Mouse (Mus musculus): ENCODE measurements around the gene Tbc1d5. TPM values are rescaled to one million over a fixed set of nuclear protein-coding genes. Genes with fewer than 3 reads are reported as not detected.
"Not testable (repeated sequence)": the region's sequence is repeated elsewhere in the genome, so short reads cannot be mapped to it uniquely, and the experiment has no call there.

The Tbc1d5 gene
- polyA plus RNA-seq, 1 experiment from 2014 or later, result 7.5 TPM

DNA sequence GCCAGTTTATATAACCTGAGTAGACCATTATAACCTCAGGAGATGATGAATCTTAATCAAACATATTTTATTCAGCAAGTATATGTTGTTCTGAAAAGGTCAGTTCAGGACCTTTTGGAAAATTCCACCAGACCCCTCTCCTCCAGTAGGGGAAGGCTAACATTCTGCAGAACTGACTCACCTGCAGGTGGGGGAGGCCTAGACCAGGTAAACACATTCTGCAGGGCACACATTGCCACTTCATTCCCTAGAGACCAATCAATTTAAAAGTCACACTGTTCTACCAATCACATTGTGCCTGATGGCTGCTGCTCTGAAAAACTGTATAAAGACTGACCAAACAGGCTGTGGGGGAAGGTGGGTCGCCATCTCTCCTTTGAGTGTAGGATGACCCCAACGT is 452.9 kb downstream of the Tbc1d5 start:
- ATAC-seq, result no peak
- Histone ChIP-seq H3K4me2 (ENCODE audit: low read length) (no peak overlapping the region), H3K27ac (ENCODE audit: low read depth, low read length) (no peak overlapping the region), H3K27me3 (replicated peaks; ENCODE audit: control insufficient read depth, insufficient read depth, low read length) (no peaks in the 10 kb centered on the region), H3K9ac (ENCODE audit: low read depth, low read length) (no peak overlapping the region), H3K4me3 (ENCODE audit: low read length) (no peak overlapping the region), H3K36me3 (ENCODE audit: control insufficient read depth, insufficient read depth, low read length) (no peaks in the 10 kb centered on the region), H3K4me1 (ENCODE audit: control insufficient read depth, insufficient read depth, low read depth, low read length) (no peaks in the 10 kb centered on the region), H3K9me3 (ENCODE audit: control insufficient read depth, low read length) (no peaks in the 10 kb centered on the region)
- 90% methylated on average over 2 of the region's 2 CpGs for WGBS

DNA sequence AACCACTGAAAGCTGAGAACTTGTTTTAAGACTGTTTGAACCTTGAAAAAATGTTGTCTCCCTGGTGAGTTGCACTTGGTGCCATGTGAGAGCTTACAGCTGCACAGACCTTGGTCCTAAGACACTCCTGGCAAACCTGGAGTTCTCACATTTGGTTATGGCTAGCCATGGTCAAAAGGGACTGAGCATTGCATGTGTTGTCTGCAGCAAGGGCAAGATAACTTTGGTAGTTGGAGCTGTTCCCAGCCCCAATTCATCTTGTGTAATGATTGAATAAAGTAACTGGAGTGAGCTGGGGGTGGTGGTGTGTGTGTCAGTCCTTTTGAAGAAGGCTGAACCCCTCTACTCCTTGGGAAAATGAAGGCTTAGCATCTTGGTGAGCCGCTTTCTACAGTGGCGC is 454.8 kb downstream of the Tbc1d5 start:
- Histone ChIP-seq H3K4me1 (ENCODE audit: control insufficient read depth, insufficient read depth, low read depth, low read length) (no peaks in the 10 kb centered on the region), H3K9me3 (ENCODE audit: control insufficient read depth, low read length) (no peaks in the 10 kb centered on the region), H3K36me3 (ENCODE audit: control insufficient read depth, insufficient read depth, low read length) (no peaks in the 10 kb centered on the region), H3K4me3 (ENCODE audit: low read length) (no peak overlapping the region), H3K27ac (ENCODE audit: low read depth, low read length) (no peak overlapping the region), H3K9ac (ENCODE audit: low read depth, low read length) (no peak overlapping the region), H3K27me3 (replicated peaks; ENCODE audit: control insufficient read depth, insufficient read depth, low read length) (no peaks in the 10 kb centered on the region), H3K4me2 (ENCODE audit: low read length) (no peak overlapping the region)
- 47% methylated on average over 2 of the region's 2 CpGs for WGBS
- no peak for ATAC-seq

DNA sequence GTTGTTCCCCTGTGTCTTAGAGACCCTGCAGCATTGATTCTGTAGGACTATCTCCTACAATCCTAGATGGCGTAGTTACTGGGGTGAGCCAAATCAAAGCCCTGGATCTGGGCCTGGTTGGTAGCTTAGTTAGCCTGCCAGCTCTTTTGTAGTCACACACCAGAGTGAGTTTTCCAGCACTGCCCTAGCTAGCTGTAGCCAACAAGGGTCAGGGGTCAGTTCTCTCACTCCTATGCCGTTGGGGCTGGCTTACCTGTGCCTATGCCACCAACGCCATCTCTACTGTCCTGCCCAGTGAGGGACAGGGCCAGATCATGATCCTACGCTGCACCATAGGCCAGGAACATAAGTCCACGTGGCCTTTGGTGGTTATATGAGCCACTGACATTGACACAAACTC is 461.6 kb downstream of the Tbc1d5 start:
- Histone ChIP-seq H3K36me3 (ENCODE audit: control insufficient read depth, insufficient read depth, low read length) (no peaks in the 10 kb centered on the region), H3K4me1 (ENCODE audit: control insufficient read depth, insufficient read depth, low read depth, low read length) (no peaks in the 10 kb centered on the region), H3K27ac (ENCODE audit: low read depth, low read length) (no peak overlapping the region), H3K27me3 (replicated peaks; ENCODE audit: control insufficient read depth, insufficient read depth, low read length) (no peaks in the 10 kb centered on the region), H3K4me2 (ENCODE audit: low read length) (no peak overlapping the region), H3K4me3 (ENCODE audit: low read length) (no peak overlapping the region), H3K9ac (ENCODE audit: low read depth, low read length) (no peak overlapping the region), H3K9me3 (ENCODE audit: control insufficient read depth, low read length) (peaks cover 2% of the 10 kb centered on the region; the same call in 1 of the 2 replicates)
- no peak for ATAC-seq
- 84% methylated on average over 5 of the region's 5 CpGs for WGBS

DNA sequence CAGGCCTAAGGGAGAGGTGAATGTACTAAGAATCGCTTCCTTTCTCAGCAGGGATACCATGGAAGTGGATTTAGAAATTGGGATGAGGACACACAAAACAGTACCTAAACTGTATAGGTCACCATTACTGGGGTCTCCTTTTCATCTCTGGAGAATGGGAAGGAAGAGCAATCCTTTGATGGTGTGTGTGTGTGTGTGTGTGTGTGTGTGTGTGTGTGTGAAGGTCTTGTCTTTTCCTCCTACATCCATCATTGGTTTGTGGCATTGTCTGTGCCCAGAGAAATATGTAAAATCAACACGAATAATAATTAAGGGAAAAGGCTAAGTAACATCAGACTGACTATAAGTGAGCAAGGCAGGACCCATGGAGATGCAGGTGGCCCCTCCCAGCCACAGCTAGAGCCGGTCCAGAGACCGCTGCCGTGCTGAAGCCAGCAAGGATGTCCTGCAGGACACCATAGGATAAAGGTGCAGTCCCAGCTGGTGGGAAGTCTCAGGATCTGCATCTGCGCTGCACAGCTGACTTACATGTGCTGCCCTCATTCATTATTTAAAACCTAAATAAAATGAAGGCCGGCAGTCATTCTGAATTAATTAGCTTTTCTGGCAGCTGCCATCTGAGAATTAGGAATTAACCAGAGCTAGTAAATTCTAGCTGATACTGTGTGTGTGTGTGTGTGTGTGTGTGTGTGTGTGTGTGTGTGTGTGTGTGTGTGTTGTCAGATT is 468.5 kb downstream of the Tbc1d5 start:
- H3K9me3 ChIP-seq (ENCODE audit: control insufficient read depth, low read length), result peaks cover 2% of the 10 kb centered on the region; the same call in 1 of the 2 replicates
- no peak overlapping the region for H3K27ac ChIP-seq (ENCODE audit: low read depth, low read length)
- peaks cover 2% of the 10 kb centered on the region; the same call in 1 of the 2 replicates for H3K4me1 ChIP-seq (ENCODE audit: control insufficient read depth, insufficient read depth, low read depth, low read length)
- peak; percentile 72; the same call in 1 of the 2 replicates for ATAC-seq
- no peak overlapping the region for H3K4me2 ChIP-seq (ENCODE audit: low read length)
- no peaks in the 10 kb centered on the region for H3K27me3 ChIP-seq (replicated peaks; ENCODE audit: control insufficient read depth, insufficient read depth, low read length)
- H3K36me3 ChIP-seq (ENCODE audit: control insufficient read depth, insufficient read depth, low read length), result no peaks in the 10 kb centered on the region
- no peak overlapping the region for H3K9ac ChIP-seq (ENCODE audit: low read depth, low read length)
- no peak overlapping the region for H3K4me3 ChIP-seq (ENCODE audit: low read length)
- WGBS, result 40% methylated on average over 7 of the region's 7 CpGs

DNA sequence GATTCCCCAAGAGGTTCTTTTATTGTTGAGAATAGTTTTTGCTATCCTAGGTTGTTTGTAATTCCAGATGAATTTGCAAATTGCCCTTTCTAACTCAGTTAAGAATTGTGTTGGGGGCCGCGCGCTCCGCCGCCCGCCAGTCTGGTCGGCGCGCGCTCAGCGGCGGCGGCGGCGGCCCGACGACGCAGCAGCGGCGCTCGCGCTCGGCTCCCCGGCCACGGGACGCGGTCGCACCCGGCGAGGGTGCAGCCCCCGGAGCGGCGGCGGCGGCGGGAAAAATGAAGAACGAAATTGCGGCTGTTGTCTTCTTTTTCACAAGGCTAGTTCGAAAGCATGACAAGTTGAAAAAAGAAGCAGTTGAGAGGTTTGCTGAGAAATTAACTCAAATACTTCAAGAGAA is 480.7 kb downstream of the Tbc1d5 start:
- not testable (repeated sequence) for H3K27me3 ChIP-seq (replicated peaks; ENCODE audit: control insufficient read depth, insufficient read depth, low read length); H3K27ac ChIP-seq (ENCODE audit: low read depth, low read length); H3K4me1 ChIP-seq (ENCODE audit: control insufficient read depth, insufficient read depth, low read depth, low read length); ATAC-seq; H3K36me3 ChIP-seq (ENCODE audit: control insufficient read depth, insufficient read depth, low read length); H3K9ac ChIP-seq (ENCODE audit: low read depth, low read length); H3K9me3 ChIP-seq (ENCODE audit: control insufficient read depth, low read length)
- Histone ChIP-seq H3K4me2 (ENCODE audit: low read length) (peak overlapping the region; percentile 51), H3K4me3 (ENCODE audit: low read length) (peak overlapping the region; percentile 29)
- WGBS, result 2% methylated on average over 39 of the region's 39 CpGs

DNA sequence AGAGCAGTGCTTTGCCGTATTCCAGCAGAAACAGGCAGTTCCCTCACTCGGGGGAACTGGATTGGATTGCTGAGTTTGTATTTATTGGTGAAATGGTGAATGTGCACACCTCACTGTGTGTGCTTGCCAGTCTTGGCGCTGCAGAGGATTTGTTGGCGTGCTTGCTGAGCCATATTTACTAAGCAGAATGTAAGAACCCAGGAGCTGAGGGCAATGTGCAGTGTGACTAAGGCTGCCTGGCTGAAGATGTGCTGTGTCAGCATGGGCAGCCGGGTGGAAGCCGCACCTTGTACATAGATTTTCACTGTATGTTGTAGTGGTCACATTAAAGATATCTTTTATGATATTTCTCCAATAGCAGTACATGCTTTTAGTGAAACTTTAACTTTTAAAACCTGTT is 491.0 kb downstream of the Tbc1d5 start:
- Histone ChIP-seq H3K4me2 (ENCODE audit: low read length) (no peak overlapping the region), H3K27me3 (replicated peaks; ENCODE audit: control insufficient read depth, insufficient read depth, low read length) (no peaks in the 10 kb centered on the region), H3K9ac (ENCODE audit: low read depth, low read length) (no peak overlapping the region), H3K36me3 (ENCODE audit: control insufficient read depth, insufficient read depth, low read length) (peaks cover 4% of the 10 kb centered on the region; the same call in 1 of the 2 replicates), H3K4me3 (ENCODE audit: low read length) (no peak overlapping the region), H3K27ac (ENCODE audit: low read depth, low read length) (no peak overlapping the region), H3K9me3 (ENCODE audit: control insufficient read depth, low read length) (no peaks in the 10 kb centered on the region), H3K4me1 (ENCODE audit: control insufficient read depth, insufficient read depth, low read depth, low read length) (no peaks in the 10 kb centered on the region)
- WGBS, result 75% methylated on average over 6 of the region's 6 CpGs
- ATAC-seq, result 0 out of 2 replicates have a peak, but pooled peaks have one; percentile 17

DNA sequence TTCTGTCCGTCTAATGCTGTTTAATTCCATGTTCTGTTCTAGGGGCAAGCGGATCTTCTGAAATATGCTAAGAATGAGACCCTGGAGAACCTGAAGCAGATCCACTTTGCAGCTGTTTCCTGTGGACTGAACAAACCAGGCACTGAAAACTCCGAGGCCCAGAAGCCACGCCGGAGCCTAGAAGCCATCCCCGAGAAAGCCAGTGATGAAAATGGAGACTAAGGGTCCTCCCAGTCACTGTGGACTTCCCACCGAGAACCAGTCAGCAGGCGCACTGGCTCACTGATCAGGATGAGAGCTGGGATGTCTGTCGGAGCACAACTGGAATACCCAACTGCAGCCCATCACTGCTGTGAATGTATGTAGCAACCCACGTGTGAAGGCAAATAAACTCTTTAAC is 491.5 kb downstream of the Tbc1d5 start:
- no peak overlapping the region for H3K9ac ChIP-seq (ENCODE audit: low read depth, low read length)
- H3K27me3 ChIP-seq (replicated peaks; ENCODE audit: control insufficient read depth, insufficient read depth, low read length), result no peaks in the 10 kb centered on the region
- no peaks in the 10 kb centered on the region for H3K9me3 ChIP-seq (ENCODE audit: control insufficient read depth, low read length)
- H3K4me1 ChIP-seq (ENCODE audit: control insufficient read depth, insufficient read depth, low read depth, low read length), result no peaks in the 10 kb centered on the region
- ATAC-seq, result no peak
- H3K36me3 ChIP-seq (ENCODE audit: control insufficient read depth, insufficient read depth, low read length), result peaks cover 4% of the 10 kb centered on the region; the same call in 1 of the 2 replicates
- no peak overlapping the region for H3K4me3 ChIP-seq (ENCODE audit: low read length)
- no peak overlapping the region for H3K27ac ChIP-seq (ENCODE audit: low read depth, low read length)
- WGBS, result 77% methylated on average over 10 of the region's 10 CpGs
- no peak overlapping the region for H3K4me2 ChIP-seq (ENCODE audit: low read length)

DNA sequence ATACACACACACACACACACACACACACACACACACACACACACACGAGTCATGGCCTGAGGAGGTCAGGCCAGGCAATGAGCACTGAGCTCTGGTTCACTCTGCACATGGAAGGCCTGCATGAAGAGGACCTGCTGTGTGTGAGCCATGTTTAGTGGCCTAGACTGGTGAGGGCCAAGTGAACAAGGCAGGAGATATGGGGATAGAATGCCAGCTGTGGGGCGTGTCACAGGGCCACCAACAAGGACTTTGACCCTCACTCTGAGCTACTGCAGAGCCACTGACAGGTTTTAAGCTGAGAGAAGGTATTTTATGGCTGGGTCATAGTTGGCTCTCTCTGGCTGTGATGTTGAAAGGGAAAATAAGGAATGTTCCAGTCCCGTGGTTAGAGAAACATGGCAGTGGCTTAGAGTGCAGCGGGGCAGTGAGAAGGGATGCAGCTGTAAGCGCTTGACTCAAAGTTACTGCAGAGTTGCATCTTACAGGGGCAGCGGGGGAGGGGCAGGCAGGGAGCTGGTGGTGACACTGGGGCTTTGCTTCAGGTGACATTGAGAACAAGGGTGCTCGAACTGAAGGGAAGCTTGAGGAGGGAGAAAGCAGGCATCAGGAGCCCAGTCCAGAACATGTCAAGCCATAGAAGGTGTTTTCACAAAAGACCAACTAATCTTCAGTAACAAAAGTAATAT is 494.0 kb downstream of the Tbc1d5 start:
- ATAC-seq, result peak; percentile 24; the same call in 1 of the 2 replicates
- H3K4me2 ChIP-seq (ENCODE audit: low read length), result no peak overlapping the region
- H3K36me3 ChIP-seq (ENCODE audit: control insufficient read depth, insufficient read depth, low read length), result peaks cover 4% of the 10 kb centered on the region; the same call in 1 of the 2 replicates
- H3K4me1 ChIP-seq (ENCODE audit: control insufficient read depth, insufficient read depth, low read depth, low read length), result no peaks in the 10 kb centered on the region
- H3K4me3 ChIP-seq (ENCODE audit: low read length), result no peak overlapping the region
- no peaks in the 10 kb centered on the region for H3K9me3 ChIP-seq (ENCODE audit: control insufficient read depth, low read length)
- H3K27me3 ChIP-seq (replicated peaks; ENCODE audit: control insufficient read depth, insufficient read depth, low read length), result no peaks in the 10 kb centered on the region
- H3K9ac ChIP-seq (ENCODE audit: low read depth, low read length), result no peak overlapping the region
- no peak overlapping the region for H3K27ac ChIP-seq (ENCODE audit: low read depth, low read length)
- WGBS, result 66% methylated on average over 7 of the region's 7 CpGs

All from hindbrain, embryonic 16.5 days (tissue).